Mouse (Mus musculus): ENCODE measurements around the gene Dazap1. TPM values are rescaled to one million over a fixed set of nuclear protein-coding genes. Genes with fewer than 3 reads are reported as not detected.
A peak's percentile ranks its signal among the peaks of the same experiment; 100 is the strongest.

The Dazap1 gene
- polyA plus RNA-seq, 1 experiment, result 49.1 TPM

- H3K27me3 ChIP-seq (replicated peaks; ENCODE audit: control insufficient read depth, insufficient read depth, low read length), result no peaks in the 10 kb centered on the region
- peak overlapping the region; percentile 85 for H3K27ac ChIP-seq (ENCODE audit: insufficient read depth, low read depth, low read length)
- WGBS, result 2% methylated on average over 45 of the region's 46 CpGs
- no peaks in the 10 kb centered on the region for H3K36me3 ChIP-seq (ENCODE audit: control insufficient read depth, insufficient read depth, low read length)
- peak; percentile 85 for DNase-seq
- H3K4me1 ChIP-seq (ENCODE audit: control insufficient read depth, insufficient read depth, low read length), result peaks cover 7% of the 10 kb centered on the region
- TF ChIP-seq POLR2A (IDR thresholded peaks at IDR 0.05; ENCODE audit: low read depth, low read length), result no peak
- TF ChIP-seq CTCF (conservative IDR thresholded peaks at IDR 0.05; ENCODE audit: insufficient read depth, insufficient read length, low read depth, low read length), result 0 out of 2 replicates have a peak, but pooled peaks have one; percentile 5
- peak overlapping the region; percentile 63 for H3K4me3 ChIP-seq (ENCODE audit: insufficient read depth, low read depth, low read length)
Observed at GRCm38 (mm10) chr10:80323261-80324119, 62.2 kb downstream of the Dazap1 start.

GRCm38 (mm10) chr10:80324120-80325037, 63.1 kb downstream of the Dazap1 start:
- WGBS, result 67% methylated on average over 17 of the region's 17 CpGs
- Histone ChIP-seq H3K4me1 (ENCODE audit: control insufficient read depth, insufficient read depth, low read length) (peaks cover 6% of the 10 kb centered on the region), H3K27ac (ENCODE audit: insufficient read depth, low read depth, low read length) (peak overlapping the region; percentile 85), H3K36me3 (ENCODE audit: control insufficient read depth, insufficient read depth, low read length) (no peaks in the 10 kb centered on the region), H3K27me3 (replicated peaks; ENCODE audit: control insufficient read depth, insufficient read depth, low read length) (no peaks in the 10 kb centered on the region), H3K4me3 (ENCODE audit: insufficient read depth, low read depth, low read length) (no peak overlapping the region)
- no peak; the same call in 1 of the 2 replicates for TF ChIP-seq CTCF (conservative IDR thresholded peaks at IDR 0.05; ENCODE audit: insufficient read depth, insufficient read length, low read depth, low read length)
- TF ChIP-seq POLR2A (IDR thresholded peaks at IDR 0.05; ENCODE audit: low read depth, low read length), result no peak
- no peak for DNase-seq

GRCm38 (mm10) chr10:80325045-80325444, 63.8 kb downstream of the Dazap1 start:
- no peak for TF ChIP-seq CTCF (conservative IDR thresholded peaks at IDR 0.05; ENCODE audit: insufficient read depth, insufficient read length, low read depth, low read length)
- TF ChIP-seq POLR2A (IDR thresholded peaks at IDR 0.05; ENCODE audit: low read depth, low read length), result no peak
- WGBS, result 86% methylated on average over 21 of the region's 21 CpGs
- Histone ChIP-seq H3K4me1 (ENCODE audit: control insufficient read depth, insufficient read depth, low read length) (peaks cover 3% of the 10 kb centered on the region), H3K27me3 (replicated peaks; ENCODE audit: control insufficient read depth, insufficient read depth, low read length) (no peaks in the 10 kb centered on the region), H3K27ac (ENCODE audit: insufficient read depth, low read depth, low read length) (no peak overlapping the region), H3K36me3 (ENCODE audit: control insufficient read depth, insufficient read depth, low read length) (no peaks in the 10 kb centered on the region), H3K4me3 (ENCODE audit: insufficient read depth, low read depth, low read length) (no peak overlapping the region)
- DNase-seq, result no peak

- WGBS, result 4% methylated on average over 36 of the region's 36 CpGs
- no peak for TF ChIP-seq POLR2A (IDR thresholded peaks at IDR 0.05; ENCODE audit: low read depth, low read length)
- no peak for TF ChIP-seq CTCF (conservative IDR thresholded peaks at IDR 0.05; ENCODE audit: insufficient read depth, insufficient read length, low read depth, low read length)
- peak; percentile 98 for DNase-seq
- H3K27ac ChIP-seq (ENCODE audit: insufficient read depth, low read depth, low read length), result 0 out of 2 replicates have a peak within 1 kb of the TSS, but pooled peaks have one; percentile 12
- peaks cover 5% of the 10 kb centered on the region; the same call in 1 of the 2 replicates for H3K4me1 ChIP-seq (ENCODE audit: control insufficient read depth, insufficient read depth, low read length)
- no peaks in the 10 kb centered on the region for H3K27me3 ChIP-seq (replicated peaks; ENCODE audit: control insufficient read depth, insufficient read depth, low read length)
- no peaks in the 10 kb centered on the region for H3K36me3 ChIP-seq (ENCODE audit: control insufficient read depth, insufficient read depth, low read length)
- peak within 1 kb of the TSS; percentile 46 for H3K4me3 ChIP-seq (ENCODE audit: insufficient read depth, low read depth, low read length)
Observed at GRCm38 (mm10) chr10:80329273-80330081, 68.2 kb downstream of the Dazap1 start, which contains the start of the genes Pcsk4 and Reep6. Pcsk4 (minus strand) TSS chr10:80329498. Reep6 (plus strand) TSS chr10:80329953.

- no peak overlapping the region for H3K27ac ChIP-seq (ENCODE audit: insufficient read depth, low read depth, low read length)
- TF ChIP-seq POLR2A (IDR thresholded peaks at IDR 0.05; ENCODE audit: low read depth, low read length) (no peak), CTCF (conservative IDR thresholded peaks at IDR 0.05; ENCODE audit: insufficient read depth, insufficient read length, low read depth, low read length) (no peak)
- H3K4me3 ChIP-seq (ENCODE audit: insufficient read depth, low read depth, low read length), result peak overlapping the region; percentile 46
Observed at GRCm38 (mm10) chr10:80330084-80330483, 68.8 kb downstream of the Dazap1 start.

GRCm38 (mm10) chr10:80330888-80331287, 69.6 kb downstream of the Dazap1 start:
- TF ChIP-seq POLR2A (IDR thresholded peaks at IDR 0.05; ENCODE audit: low read depth, low read length), result no peak
- TF ChIP-seq CTCF (conservative IDR thresholded peaks at IDR 0.05; ENCODE audit: insufficient read depth, insufficient read length, low read depth, low read length), result no peak

More at GRCm38 (mm10) chr10:80330084-80330483, 68.8 kb downstream of the Dazap1 start:
- Histone ChIP-seq H3K36me3 (ENCODE audit: control insufficient read depth, insufficient read depth, low read length) (no peaks in the 10 kb centered on the region), H3K4me1 (ENCODE audit: control insufficient read depth, insufficient read depth, low read length) (peaks cover 5% of the 10 kb centered on the region; the same call in 1 of the 2 replicates), H3K27me3 (replicated peaks; ENCODE audit: control insufficient read depth, insufficient read depth, low read length) (no peaks in the 10 kb centered on the region)
- 2% methylated on average over 40 of the region's 41 CpGs for WGBS
- no peak for DNase-seq

More at GRCm38 (mm10) chr10:80330888-80331287, 69.6 kb downstream of the Dazap1 start:
- H3K36me3 ChIP-seq (ENCODE audit: control insufficient read depth, insufficient read depth, low read length), result no peaks in the 10 kb centered on the region
- no peak overlapping the region for H3K27ac ChIP-seq (ENCODE audit: insufficient read depth, low read depth, low read length)
- peaks cover 5% of the 10 kb centered on the region; the same call in 1 of the 2 replicates for H3K4me1 ChIP-seq (ENCODE audit: control insufficient read depth, insufficient read depth, low read length)
- no peaks in the 10 kb centered on the region for H3K27me3 ChIP-seq (replicated peaks; ENCODE audit: control insufficient read depth, insufficient read depth, low read length)
- no peak for DNase-seq
- H3K4me3 ChIP-seq (ENCODE audit: insufficient read depth, low read depth, low read length), result no peak overlapping the region
- WGBS, result 62% methylated on average over 2 of the region's 2 CpGs

Measured in kidney, adult 2 months (tissue).